Mouse (Mus musculus) CH12.LX (cell line): ENCODE data around the gene Cbfa2t3. TPM values are rescaled to one million over a fixed set of nuclear protein-coding genes. Genes with fewer than 3 reads are reported as not detected.

Experiments used
- DNase-seq: peaks from one replicate; pipeline ENCODE4 v3.0.0-alpha.2; 2013; ENCODE audit errors: extremely low read depth
- H3K27ac ChIP-seq: 2 replicates; pipeline ENCODE4 v1.5.1; 2012; ENCODE audit warnings: low read depth, mild to moderate bottlenecking, control low read depth, moderate library complexity; ENCODE audit not compliant: insufficient read depth
- H3K27me3 ChIP-seq: replicated peaks from 2 replicates; pipeline ENCODE3; 2012; ENCODE audit warnings: inconsistent platforms
- H3K36me3 ChIP-seq, 2 experiments: replicated peaks in 1 of 2; 2 replicates each; pipeline versions ENCODE3 to v1.6.1; 2012; ENCODE audit warnings: inconsistent platforms in 1 of 2, low read length in 1 of 2, mild to moderate bottlenecking in 1 of 2, mixed read lengths in 1 of 2, moderate library complexity in 1 of 2; ENCODE audit not compliant: control insufficient read depth in 1 of 2, insufficient read depth in 1 of 2
- H3K4me1 ChIP-seq, 2 experiments: 2 replicates each; pipeline ENCODE4 v1.6.1; 2012; ENCODE audit warnings: inconsistent platforms in 1 of 2, moderate library complexity in 1 of 2; ENCODE audit not compliant: insufficient read depth in 2 of 2, control insufficient read depth in 1 of 2
- H3K4me2 ChIP-seq: 2 replicates; pipeline ENCODE4 v1.6.1; 2012; ENCODE audit warnings: low read depth, mild to moderate bottlenecking, control low read depth; ENCODE audit not compliant: poor library complexity, insufficient read depth, severe bottlenecking
- H3K4me3 ChIP-seq, 3 experiments: fragments of 150-350 bp in 1 of 3; sonication (generic) in 1 of 3; replicated peaks in 1 of 3; 2 replicates each; pipeline versions ENCODE3 to v1.5.1; 2011 to 2012; ENCODE audit warnings: low read depth in 2 of 3, low read length in 2 of 3, mild to moderate bottlenecking in 2 of 3, moderate library complexity in 2 of 3, control low read depth in 1 of 3, improper control_type of control experiment in 1 of 3, inconsistent platforms in 1 of 3, mixed read lengths in 1 of 3; ENCODE audit not compliant: poor library complexity in 1 of 3
- H3K79me2 ChIP-seq: replicated peaks from 2 replicates; pipeline ENCODE4 v1.6.1; 2012; ENCODE audit warnings: mild to moderate bottlenecking, moderate library complexity; ENCODE audit not compliant: control insufficient read depth, poor library complexity, insufficient read depth, severe bottlenecking; ENCODE audit errors: extremely low read depth
- H3K9ac ChIP-seq: 2 replicates; pipeline ENCODE4 v1.6.1; 2012; ENCODE audit warnings: low read depth, mild to moderate bottlenecking, control low read depth, moderate library complexity; ENCODE audit not compliant: insufficient read depth
- H3K9me3 ChIP-seq: replicated peaks from 2 replicates; pipeline ENCODE3; 2012; ENCODE audit warnings: low read length, inconsistent platforms, mixed read lengths
- CHD1 ChIP-seq: IDR thresholded peaks from 2 replicates; pipeline ENCODE4 v1.6.1; 2012; ENCODE audit warnings: low read depth, low read length, improper control_type of control experiment, inconsistent platforms
- CHD2 ChIP-seq: IDR thresholded peaks from 2 replicates; pipeline ENCODE4 v1.6.1; 2011; ENCODE audit warnings: low read length, improper control_type of control experiment
- CTCF ChIP-seq, 2 experiments: IDR thresholded peaks in 1 of 2; conservative IDR thresholded peaks in 1 of 2; 2 replicates each; pipeline ENCODE4 v1.5.1; 2011 to 2012; ENCODE audit warnings: low read depth in 2 of 2, low read length in 2 of 2, improper control_type of control experiment in 1 of 2, inconsistent platforms in 1 of 2, mild to moderate bottlenecking in 1 of 2, moderate library complexity in 1 of 2
- E2F4 ChIP-seq: IDR thresholded peaks from 2 replicates; pipeline ENCODE4 v1.6.1; 2011; ENCODE audit warnings: low read depth, low read length, improper control_type of control experiment; ENCODE audit not compliant: insufficient replicate concordance
- EP300 ChIP-seq: IDR thresholded peaks from 2 replicates; pipeline ENCODE4 v1.6.1; 2011; ENCODE audit warnings: low read length, improper control_type of control experiment
- GABPA ChIP-seq: IDR thresholded peaks from 2 replicates; pipeline ENCODE4 v1.6.1; 2012; ENCODE audit warnings: low read depth, low read length, improper control_type of control experiment, inconsistent platforms; ENCODE audit not compliant: insufficient replicate concordance
- JUND ChIP-seq: conservative IDR thresholded peaks from 2 replicates; pipeline ENCODE4 v1.6.1; 2011; ENCODE audit warnings: low read depth, low read length, improper control_type of control experiment
- MAFK ChIP-seq: IDR thresholded peaks from 2 replicates; pipeline ENCODE4 v1.6.1; 2011; ENCODE audit warnings: low read length, improper control_type of control experiment; ENCODE audit not compliant: insufficient replicate concordance
- MAZ ChIP-seq: IDR thresholded peaks from 2 replicates; pipeline ENCODE4 v1.6.1; 2012; ENCODE audit warnings: low read depth, mild to moderate bottlenecking, inconsistent platforms, low read length, improper control_type of control experiment, moderate library complexity
- MXI1 ChIP-seq: IDR thresholded peaks from 2 replicates; pipeline ENCODE4 v1.6.1; 2011; ENCODE audit warnings: mild to moderate bottlenecking, low read depth, low read length, improper control_type of control experiment
- MYC ChIP-seq: IDR thresholded peaks from 2 replicates; pipeline ENCODE4 v1.6.1; 2011; ENCODE audit warnings: low read depth, mild to moderate bottlenecking, improper control_type of control experiment, low read length
- SMC3 ChIP-seq: IDR thresholded peaks from 2 replicates; pipeline ENCODE4 v1.6.1; 2011; ENCODE audit warnings: low read depth, low read length, improper control_type of control experiment
- TBP ChIP-seq: conservative IDR thresholded peaks from 2 replicates; pipeline ENCODE4 v1.6.1; 2011; ENCODE audit warnings: low read depth, low read length, improper control_type of control experiment
- TCF12 ChIP-seq: IDR thresholded peaks from 2 replicates; pipeline ENCODE4 v1.6.1; 2014; ENCODE audit warnings: low read depth, mild to moderate bottlenecking, inconsistent platforms, low read length, improper control_type of control experiment
- USF2 ChIP-seq: conservative IDR thresholded peaks from 2 replicates; pipeline ENCODE4 v1.6.1; 2011; ENCODE audit warnings: low read depth, low read length, improper control_type of control experiment
- ZC3H11A ChIP-seq: IDR thresholded peaks from 2 replicates; pipeline ENCODE4 v1.6.1; 2012; ENCODE audit warnings: low read depth, mild to moderate bottlenecking, inconsistent platforms, low read length, improper control_type of control experiment
- ZKSCAN1 ChIP-seq: IDR thresholded peaks from 2 replicates; pipeline ENCODE4 v1.6.1; 2012; ENCODE audit warnings: low read depth, inconsistent platforms, low read length, improper control_type of control experiment, borderline replicate concordance
- ZMIZ1 ChIP-seq: IDR thresholded peaks from 2 replicates; pipeline ENCODE4 v1.6.1; 2012; ENCODE audit warnings: low read depth, mild to moderate bottlenecking, inconsistent platforms, low read length, improper control_type of control experiment
- ZNF384 ChIP-seq: IDR thresholded peaks from 2 replicates; pipeline ENCODE4 v1.6.1; 2012; ENCODE audit warnings: low read depth, low read length, improper control_type of control experiment, inconsistent platforms
- dilution Hi-C: fragments of 300-500 bp; cut with MboI; formaldehyde crosslinking; loops from 2 replicates; pipeline ENCODE4 v1.14.3; 2020; ENCODE audit warnings: low sequenced_read_pairs; ENCODE audit not compliant: extremely low pct_unique_long_range_greater_than_20kb, extremely low pct_ligation_motif_present
- in situ Hi-C: fragments of 300-500 bp; cut with MboI; formaldehyde crosslinking; loops from 3 replicates; pipeline ENCODE4 v1.14.3; 2019; ENCODE audit warnings: low sequenced_read_pairs, low pct_ligation_motif_present, low pct_unique_long_range_greater_than_20kb, mixed read lengths
- polyA plus RNA-seq: library from polyadenylated mRNA; unstranded; fragments of >175 nt; gene quantifications from 2 replicates; pipeline ENCODE4 v1.2.1, GENCODE M21; 2012; ENCODE audit warnings: low read depth; ENCODE audit not compliant: insufficient read length
- total RNA-seq, 2 experiments: library from RNA; depleted of rRNA; stranded (reverse); fragments of 300-350 nt in 1 of 2; fragments of >200 nt in 1 of 2; gene quantifications; 2 replicates each; pipeline ENCODE4 v1.2.3; 2012 to 2014

The Cbfa2t3 gene
- total and polyA plus RNA-seq, 3 experiments: 0.47 to 22.6 (median 2.1) TPM

GRCm38 (mm10) chr8:122707184-122707583 is 8.3 kb upstream of the Cbfa2t3 start:
- Histone ChIP-seq H3K79me2 (no peaks in the 10 kb centered on the region; the same call in 1 of the 2 replicates), H3K4me1 (peaks cover 31 to 59% of the 10 kb centered on the region in 2 experiments), H3K4me3 (no peak overlapping the region), H3K4me2 (no peak overlapping the region), H3K27me3 (peaks cover 5% of the 10 kb centered on the region), H3K36me3 (no peaks in the 10 kb centered on the region), H3K27ac (no peak overlapping the region), H3K9ac (no peak overlapping the region), H3K9me3 (no peaks in the 10 kb centered on the region)
- dilution Hi-C loops (no loop called here), in situ Hi-C loops (no loop called here)
- TF ChIP-seq CHD2: no peak
- TF ChIP-seq ZMIZ1: no peak
- TF ChIP-seq TBP: no peak
- no peak for TF ChIP-seq ZC3H11A
- TF ChIP-seq SMC3: no peak
- TF ChIP-seq TCF12: no peak
- no peak for TF ChIP-seq MAFK
- TF ChIP-seq MXI1: no peak
- TF ChIP-seq JUND: no peak
- no peak for TF ChIP-seq MAZ
- TF ChIP-seq ZNF384: no peak
- no peak for TF ChIP-seq USF2
- TF ChIP-seq MYC: no peak
- TF ChIP-seq GABPA: no peak
- no peak for TF ChIP-seq ZKSCAN1
- no peak for TF ChIP-seq CTCF (conservative IDR thresholded peaks at IDR 0.05 in 1 of 2, IDR thresholded peaks at IDR 0.05 in 1 of 2; ENCODE audit: low read depth in 2 of 2, low read length in 2 of 2)
- no peak for TF ChIP-seq EP300
- no peak for DNase-seq

GRCm38 (mm10) chr8:122705901-122706561 is 7.1 kb upstream of the Cbfa2t3 start:
- Histone ChIP-seq H3K9me3 (no peaks in the 10 kb centered on the region), H3K79me2 (no peaks in the 10 kb centered on the region; the same call in 1 of the 2 replicates), H3K4me1 (peaks cover 40 to 70% of the 10 kb centered on the region in 2 experiments), H3K9ac (no peak overlapping the region), H3K27ac (no peak overlapping the region), H3K36me3 (no peaks in the 10 kb centered on the region), H3K4me3 (no peak overlapping the region), H3K4me2 (no peak overlapping the region)
- no peak for DNase-seq
- in situ Hi-C loops: no loop called here
- dilution Hi-C loops: no loop called here
- TF ChIP-seq TCF12 (no peak), ZNF384 (no peak), E2F4 (no peak), CHD2 (no peak), SMC3 (no peak), MXI1 (no peak), CHD1 (no peak), CTCF (conservative IDR thresholded peaks at IDR 0.05 in 1 of 2, IDR thresholded peaks at IDR 0.05 in 1 of 2; ENCODE audit: low read depth in 2 of 2, low read length in 2 of 2) (no peak)
- TF ChIP-seq, all 38 proteins: peak for 0
- H3K27me3 ChIP-seq: peaks cover 5% of the 10 kb centered on the region
